Mouse (Mus musculus): ENCODE measurements around the gene Scn8a.
A peak's percentile ranks its signal among the peaks of the same experiment; 100 is the strongest.

Scn8a gene

DNA sequence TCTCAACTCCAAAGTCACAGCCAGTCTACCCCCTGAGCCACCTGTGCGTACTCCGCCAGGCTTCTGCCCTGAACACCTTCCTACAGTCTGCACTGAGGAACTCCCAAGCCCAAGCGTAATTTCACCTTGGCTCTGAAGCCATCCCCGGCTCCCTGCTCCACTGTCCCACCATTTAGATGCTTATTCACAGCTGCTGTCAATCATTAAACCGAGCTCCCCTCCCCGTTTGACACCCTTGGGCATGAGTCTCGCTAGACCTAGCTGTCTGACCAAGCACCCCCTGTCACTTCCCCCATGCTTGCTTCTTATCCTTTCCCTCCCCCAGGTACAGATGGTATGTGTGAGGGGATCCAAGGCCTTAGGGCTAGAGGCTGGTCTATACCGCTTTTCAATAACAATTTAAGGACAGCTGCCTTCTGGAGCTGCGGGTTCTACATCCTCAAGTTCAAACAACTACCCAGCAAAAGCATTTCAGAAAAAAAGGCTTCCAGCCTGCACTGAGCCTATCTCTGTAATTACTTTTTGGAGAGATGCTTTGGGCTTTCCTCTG is 200.1 kb downstream of the Scn8a start:
- no peak for DNase-seq (ENCODE audit: low read depth, low spot score)

DNA sequence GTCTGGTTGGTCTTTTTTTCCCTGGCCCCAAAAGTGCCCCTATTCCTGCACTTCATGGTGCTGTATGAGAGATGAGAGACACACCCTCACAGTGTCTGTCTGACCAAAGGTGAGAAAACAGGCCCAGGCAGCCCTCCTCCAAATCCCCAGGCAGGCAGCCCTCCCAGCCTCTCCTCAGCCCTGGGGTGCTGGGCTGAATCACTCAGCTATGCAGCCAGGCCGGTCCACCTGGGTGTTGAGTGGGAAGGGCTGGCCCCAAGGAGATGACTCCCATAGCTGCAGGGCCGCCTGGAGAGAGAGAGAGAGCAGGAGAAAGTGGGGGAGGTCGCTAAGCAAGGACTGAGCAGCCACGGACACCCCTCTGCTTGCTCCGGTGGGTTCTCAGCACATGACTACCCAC is 201.1 kb downstream of the Scn8a start:
- DNase-seq (ENCODE audit: low read depth, low spot score): no peak

DNA sequence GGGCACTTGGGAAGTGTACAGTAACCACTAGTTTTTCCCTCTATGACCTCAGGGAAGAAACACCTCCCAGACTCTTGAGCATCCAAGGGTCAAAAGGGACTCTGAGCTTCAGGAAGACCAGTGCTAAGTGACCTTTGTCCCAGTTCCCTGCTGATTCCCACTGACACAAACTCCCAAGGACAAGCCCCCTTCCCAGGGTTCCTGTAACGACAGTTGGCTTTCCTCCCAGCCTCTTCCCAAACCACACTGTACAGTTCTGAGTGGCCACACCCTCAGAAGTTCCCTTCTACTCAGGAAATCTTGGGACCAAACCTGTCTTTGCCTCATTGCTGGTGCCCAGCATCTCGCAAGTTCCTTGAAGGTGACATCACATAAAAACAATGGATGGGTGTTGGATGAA is 203.1 kb downstream of the Scn8a start:
- DNase-seq (ENCODE audit: low read depth, low spot score): no peak

DNA sequence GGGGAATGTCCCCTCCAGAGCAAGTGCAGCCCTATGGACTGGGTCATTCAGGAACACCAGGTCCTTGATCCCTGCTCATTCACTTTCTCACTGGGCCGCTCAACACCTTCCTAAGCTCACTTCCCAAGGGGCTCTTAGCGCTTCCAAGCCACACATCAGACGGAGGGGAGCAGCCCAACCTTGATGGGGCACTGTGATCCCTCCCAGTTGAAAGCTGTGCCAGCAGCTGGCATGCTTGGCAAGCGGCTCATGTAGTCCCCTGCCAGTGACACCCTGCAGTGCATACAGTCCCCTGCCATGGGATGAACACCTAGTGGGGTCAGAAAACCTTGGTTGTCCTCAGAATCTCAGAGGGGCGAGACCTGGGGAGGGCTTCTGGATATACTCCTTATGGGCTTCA is 204.4 kb downstream of the Scn8a start:
- DNase-seq (ENCODE audit: low read depth, low spot score): no peak

DNA sequence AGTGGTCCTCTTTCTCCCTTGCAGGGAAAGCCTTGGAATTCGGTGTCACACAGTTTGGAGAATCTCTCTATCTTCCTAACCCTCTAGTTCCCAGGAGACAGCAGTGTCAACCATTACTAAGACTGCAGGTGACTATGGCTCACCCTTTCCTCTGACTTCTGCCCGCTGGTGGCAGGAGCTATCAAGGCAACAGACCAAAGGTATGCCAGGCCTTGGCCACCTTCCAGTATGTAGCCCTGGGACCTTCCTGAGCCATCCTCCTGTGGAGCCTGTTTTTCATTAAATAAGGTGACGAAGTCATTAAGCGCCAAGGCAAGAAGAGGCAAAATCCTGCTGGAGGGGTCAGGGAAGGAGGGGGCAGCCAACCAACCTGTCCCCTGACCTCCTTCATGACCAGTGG is 205.5 kb downstream of the Scn8a start:
- DNase-seq (ENCODE audit: low read depth, low spot score): no peak

DNA sequence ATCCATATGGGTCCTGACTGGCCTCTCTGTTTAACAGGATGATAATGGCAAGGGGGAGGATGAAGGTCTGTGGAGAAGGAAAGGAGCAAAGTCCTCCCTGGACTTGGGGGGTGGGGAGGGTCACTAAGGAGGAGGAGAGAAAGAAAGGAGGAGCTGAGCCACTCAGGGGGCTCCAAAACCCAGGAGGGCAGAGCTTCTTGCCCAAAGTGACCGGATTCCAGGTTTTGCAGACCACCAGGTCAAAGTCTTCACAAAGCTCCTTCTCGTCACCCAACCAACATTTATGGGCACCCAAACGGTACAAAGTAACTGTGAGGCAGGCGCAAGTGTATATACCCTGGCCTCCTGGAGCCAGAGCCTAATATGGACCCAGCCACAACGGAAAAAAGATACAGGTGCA is 206.0 kb downstream of the Scn8a start:
- DNase-seq (ENCODE audit: low read depth, low spot score): no peak

DNA sequence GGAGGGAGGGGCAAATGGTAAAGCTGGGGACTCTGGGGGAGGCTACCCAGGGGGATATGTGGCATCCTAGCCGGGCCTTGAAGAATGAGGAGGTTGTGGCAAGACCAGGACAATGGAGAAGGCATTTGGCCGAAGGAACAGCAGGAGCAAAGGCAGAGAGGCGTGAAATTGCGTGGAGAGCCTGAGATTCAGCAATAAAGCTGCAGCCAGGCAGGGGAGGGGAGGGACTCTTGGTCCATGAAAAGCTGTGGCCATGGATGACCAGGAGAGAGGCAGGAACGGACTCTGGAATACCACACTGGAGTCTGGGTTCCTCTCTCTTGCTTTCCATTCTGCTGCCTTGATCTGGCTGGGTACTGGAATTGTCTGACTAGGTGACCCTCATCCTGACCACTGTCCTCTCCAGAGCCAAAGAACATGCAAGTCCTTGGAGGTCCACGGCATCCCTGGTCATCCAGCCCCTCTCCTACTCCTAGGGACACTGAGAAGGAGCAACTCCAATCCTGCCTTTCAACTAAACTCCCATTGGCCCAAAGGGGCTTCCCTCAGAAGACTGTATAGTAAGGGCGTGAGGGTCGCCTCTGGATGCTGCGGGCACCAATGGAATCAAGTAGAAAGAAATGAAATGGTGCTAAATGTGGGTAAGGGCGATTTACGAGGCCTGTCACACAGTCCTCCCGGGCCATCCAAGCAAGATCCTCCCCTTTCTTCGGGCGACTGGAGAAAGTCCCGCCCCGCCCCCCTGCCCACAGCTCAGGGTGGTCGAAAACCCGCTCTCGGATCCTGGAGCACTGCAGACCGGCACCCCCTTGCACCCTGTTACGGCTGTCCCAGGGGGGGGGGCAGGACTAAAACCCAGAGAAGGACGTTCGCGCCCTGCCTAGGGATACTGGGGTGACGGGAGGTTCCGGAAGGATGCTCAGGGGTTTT is 206.7 kb downstream of the Scn8a start:
- no peak for DNase-seq (ENCODE audit: low read depth, low spot score)

DNA sequence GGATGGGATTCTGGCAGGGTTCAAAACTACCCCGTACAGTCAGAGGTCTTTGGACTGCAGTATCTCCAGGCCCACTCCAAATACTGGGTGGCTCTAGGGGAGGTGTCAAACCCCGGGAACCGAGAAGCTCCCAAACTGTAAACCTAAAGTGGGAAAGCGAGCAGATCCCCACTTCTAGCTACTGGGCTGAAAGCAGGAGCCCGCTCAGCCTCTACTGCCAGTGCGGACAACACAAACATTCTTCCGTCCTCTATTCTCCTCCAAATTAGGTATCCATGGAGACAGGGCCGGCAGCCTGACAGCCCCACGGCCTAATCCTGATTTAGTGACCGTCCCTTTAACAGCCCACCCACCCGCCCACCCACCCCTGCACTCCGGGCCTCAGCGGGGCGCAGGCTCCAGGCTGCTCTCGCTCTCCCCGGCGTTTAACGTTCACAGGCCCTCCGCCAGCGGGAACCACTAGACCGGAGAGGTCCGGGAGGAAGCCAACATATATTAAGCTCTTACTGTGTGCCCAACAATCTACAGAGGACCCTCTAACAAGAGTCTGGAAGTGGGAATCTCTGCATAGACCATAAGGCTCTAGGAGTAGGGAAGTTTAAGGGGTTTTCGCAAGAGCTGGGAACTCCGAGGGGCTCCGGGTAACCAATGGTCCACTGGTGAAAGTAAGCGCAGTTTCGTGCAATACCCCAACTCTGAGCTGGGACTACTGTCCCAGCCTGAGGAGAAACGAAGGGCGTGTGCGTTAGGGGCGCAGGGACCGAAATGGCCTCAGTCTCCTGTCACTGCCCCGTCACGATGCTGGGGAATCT is 207.5 kb downstream of the Scn8a start:
- DNase-seq (ENCODE audit: low read depth, low spot score): no peak

DNA sequence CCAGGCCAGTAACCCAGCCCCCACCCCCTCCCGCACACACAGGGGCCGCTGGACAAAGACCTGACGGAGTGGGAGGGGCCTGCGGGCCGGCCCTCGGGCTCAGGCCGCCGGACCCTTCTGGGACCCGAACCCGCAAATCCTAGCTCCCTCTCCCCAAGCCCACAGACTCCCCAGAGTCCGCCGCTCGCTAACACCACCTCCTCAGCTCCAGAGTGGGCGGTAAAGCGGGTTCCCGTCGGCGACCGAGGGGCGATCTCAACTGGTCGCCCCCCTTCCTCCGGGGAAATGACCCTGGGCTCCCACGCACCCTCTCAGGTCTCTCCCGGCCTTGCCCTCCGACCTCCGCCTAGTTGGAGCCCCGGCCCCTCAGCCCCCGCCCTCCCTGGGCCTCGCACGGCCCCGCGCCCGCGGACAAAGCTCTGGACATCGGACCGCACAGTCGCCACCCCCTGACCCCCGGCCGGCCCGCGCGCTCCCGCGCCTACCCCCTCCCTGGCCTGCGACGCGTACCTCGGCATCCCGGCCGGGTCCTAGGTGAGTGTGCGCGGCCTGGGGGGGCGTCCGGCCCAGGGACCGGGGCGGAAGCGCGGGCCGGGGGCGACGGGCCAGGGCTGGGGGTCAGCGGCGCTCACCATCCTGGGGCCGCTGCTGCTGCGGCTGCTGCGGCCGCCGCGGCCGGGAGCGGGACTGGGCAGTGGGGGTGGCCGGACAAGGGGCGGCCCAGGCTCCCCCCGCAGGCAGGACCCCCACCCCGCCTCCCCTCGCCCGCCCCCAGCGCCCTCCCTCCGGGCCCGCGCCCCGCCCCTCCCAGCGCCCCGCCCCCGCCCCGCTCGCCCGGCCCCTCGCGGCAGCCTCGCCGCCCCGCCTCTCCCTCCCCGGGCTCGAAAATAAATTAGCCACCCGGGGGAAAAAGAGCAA is 208.4 kb downstream of the Scn8a start, which contains the start of gene Fignl2:
Gene Fignl2 (minus strand): TSS at position 755 of the 918 bp plus-strand sequence.
- DNase-seq (ENCODE audit: low read depth, low spot score): no peak

DNA sequence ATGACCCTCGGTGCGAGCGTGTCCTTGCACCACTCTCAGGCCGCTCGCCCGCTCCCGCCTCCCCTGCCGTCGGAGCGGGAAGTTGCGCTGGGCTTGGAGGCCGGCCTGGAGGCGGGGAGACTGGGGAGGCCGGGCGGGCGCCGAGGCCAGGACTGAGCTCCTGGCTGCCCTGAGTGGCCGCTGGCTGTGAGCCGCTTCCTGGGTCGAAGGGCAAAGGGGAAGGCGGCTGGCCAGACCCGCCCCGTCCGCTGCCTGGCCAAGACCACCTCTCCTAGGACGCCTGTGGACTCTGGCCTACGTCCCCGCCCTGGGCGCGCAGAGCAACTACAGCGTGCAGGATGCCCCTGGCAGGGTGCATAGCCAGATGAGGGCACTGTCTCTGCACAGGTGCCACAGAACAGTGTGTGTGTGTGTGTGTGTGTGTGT is 209.1 kb downstream of the Scn8a start:
- DNase-seq (ENCODE audit: low read depth, low spot score): peak; percentile 42

DNA sequence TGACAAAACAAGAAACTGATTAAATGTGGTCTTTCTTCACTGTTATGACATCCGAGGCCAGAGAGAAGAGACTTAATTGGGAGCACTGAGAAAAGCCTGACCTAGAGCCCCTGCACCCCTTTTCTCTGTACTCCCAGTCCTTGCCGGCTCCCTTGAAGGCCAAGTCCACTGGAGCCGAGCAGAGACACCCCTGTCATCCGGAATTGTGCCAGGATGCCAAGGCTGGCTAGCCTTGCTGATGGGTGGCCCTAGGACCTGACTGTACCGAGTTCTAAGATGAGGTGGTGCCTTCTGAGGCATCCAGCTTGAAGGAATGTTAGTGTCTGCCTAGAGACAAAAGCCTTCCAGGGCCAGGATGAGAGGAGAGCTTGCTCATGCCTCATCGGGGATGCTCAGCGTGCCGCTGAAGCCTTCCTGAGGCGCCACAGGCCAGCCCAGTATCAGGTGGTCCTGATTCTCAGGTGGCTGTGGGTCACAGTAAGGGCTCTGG is 210.4 kb downstream of the Scn8a start:
- no peak for DNase-seq (ENCODE audit: low read depth, low spot score)

DNA sequence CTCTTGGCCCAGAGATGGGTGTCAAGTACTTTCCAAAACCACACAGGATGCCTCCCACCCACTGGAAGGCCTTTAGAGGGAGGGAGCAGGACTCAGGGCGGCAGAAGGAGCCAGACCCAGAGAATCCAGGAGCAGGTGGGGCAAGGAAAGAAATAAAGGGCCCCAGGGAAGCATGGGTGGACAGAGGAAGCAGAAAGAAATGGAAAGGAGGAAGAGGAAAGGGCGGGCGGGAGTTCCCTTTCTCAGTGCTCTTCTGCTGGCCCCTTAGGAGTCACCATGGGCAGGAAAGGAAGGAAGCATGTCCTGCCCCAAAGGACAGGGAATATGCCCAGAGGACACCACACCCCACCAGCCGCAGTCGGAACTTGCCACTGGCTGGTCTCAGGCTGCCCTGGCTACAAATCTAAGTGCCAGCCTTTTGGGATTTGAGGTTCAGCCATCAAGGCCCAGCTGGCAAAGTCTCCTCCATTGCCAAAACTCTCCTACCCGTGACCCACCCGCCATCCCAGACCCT is 211.4 kb downstream of the Scn8a start:
- no peak for DNase-seq (ENCODE audit: low read depth, low spot score)

DNA sequence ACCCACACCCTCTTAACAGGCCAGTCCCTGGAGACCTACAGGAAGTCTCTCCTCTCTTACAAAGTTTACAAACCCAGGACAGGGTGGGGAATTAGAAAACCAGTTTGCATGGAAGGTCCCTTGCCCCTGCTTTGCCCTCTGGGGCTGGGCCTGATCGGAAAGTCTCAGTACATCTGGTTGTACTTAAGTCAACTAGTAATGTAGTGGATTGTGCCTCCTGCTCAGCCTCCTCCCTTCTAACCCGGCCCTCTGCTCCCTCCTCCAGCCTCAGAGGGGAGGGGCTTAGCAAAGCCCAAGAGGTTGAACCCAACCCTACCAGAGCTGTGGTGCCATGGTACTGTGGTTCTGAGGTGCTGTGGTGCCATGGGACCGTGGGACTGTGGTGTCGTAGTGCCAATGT is 212.6 kb downstream of the Scn8a start:
- no peak for DNase-seq (ENCODE audit: low read depth, low spot score)

DNA sequence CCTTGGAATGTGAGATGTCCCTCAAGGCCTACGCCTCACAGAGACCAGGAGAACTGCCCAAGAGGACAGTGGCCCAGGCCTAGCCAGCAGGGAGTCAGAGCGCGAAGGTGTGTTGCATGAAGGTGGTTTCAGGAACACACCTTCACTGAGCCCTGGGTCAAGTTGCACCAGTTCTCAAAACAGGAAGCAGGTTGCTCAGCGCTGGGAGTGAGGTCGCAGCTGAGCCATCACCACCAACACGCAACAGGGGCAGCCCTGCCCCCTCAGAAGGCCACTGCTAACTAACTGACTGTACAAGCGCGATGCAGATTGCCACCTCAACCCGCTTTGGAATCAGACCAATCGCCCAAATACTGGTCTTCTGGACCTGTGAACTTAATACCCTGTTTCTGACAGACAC is 214.8 kb downstream of the Scn8a start:
- no peak for DNase-seq (ENCODE audit: low read depth, low spot score)

DNA sequence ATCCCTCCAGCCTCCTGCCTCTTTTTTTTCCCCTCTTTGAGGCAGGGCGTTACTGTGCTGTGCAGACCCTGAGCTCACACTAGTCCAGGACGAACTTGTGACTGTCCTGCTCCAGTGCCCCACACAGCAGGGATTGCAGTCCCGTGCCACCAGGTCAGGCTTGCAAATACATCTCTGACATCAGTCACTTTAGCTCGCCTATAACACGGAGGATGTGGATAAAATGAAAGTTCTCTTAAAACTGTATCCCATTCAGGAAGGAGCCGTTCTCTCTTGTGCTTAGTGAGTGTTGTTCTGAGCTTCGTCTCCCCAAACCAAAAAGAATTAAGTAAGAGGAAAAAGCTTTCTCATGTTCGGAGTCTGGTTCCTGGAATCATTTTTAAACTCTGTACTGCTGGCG is 216.8 kb downstream of the Scn8a start:
- no peak for DNase-seq (ENCODE audit: low read depth, low spot score)

DNA sequence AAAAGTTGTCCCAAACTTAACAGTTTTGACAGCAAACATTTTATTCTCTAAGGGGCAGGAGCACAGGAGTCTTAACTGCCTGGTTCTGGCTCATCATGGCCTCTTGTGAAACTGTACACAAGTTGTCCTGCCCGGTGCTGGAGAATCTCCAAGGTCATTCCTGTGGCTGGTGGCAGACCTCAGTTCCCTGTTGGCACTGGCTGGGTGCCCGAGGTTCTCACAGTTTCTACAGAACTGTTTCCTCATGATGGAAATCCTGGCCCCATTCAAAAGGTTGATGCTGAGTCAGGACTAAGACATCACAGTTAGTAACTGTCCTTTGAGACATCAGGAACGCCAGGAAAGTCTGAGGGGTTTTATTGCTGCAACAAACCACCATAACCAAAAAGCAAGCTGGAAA is 217.3 kb downstream of the Scn8a start:
- no peak for DNase-seq (ENCODE audit: low read depth, low spot score)

DNA sequence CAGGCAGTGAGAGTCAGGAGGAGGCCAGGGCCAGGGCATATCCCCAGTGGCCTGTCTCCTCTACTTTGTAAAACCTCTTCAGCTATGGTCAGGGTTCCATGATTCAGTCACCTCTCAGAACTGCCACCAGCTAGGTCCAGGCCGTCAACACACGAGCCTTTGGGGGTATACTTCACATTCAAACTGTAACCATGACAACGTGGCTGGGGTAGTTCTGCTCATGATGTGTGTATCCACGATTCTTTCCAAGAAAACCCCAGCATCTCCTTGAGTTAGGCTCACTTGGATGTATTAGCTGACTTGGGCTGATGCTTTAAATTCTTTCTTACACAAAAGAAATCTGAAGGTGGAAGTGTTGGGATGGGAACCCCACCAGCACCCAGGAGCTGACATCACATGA is 218.6 kb downstream of the Scn8a start:
- no peak for DNase-seq (ENCODE audit: low read depth, low spot score)

DNA sequence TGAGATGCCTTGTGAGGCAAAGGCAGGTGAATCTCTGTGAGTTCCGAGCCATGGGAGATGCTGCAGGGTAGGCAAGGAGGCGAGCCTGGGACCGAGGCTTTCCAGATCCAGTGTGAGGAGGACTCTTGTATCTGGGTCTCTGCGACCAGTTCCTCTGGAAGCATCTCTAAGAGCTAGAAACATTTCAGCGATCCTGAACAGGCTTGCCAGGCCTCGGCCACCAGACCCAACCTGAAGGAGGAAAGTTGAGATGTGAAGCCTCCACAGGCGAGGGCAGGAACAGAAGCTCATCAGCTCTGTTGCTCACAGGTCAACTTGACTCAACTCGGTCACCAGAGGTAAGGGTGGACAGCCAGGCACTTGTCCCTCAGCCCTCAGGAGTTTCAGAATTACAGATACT is 221.9 kb downstream of the Scn8a start:
- no peak for DNase-seq (ENCODE audit: low read depth, low spot score)

DNA sequence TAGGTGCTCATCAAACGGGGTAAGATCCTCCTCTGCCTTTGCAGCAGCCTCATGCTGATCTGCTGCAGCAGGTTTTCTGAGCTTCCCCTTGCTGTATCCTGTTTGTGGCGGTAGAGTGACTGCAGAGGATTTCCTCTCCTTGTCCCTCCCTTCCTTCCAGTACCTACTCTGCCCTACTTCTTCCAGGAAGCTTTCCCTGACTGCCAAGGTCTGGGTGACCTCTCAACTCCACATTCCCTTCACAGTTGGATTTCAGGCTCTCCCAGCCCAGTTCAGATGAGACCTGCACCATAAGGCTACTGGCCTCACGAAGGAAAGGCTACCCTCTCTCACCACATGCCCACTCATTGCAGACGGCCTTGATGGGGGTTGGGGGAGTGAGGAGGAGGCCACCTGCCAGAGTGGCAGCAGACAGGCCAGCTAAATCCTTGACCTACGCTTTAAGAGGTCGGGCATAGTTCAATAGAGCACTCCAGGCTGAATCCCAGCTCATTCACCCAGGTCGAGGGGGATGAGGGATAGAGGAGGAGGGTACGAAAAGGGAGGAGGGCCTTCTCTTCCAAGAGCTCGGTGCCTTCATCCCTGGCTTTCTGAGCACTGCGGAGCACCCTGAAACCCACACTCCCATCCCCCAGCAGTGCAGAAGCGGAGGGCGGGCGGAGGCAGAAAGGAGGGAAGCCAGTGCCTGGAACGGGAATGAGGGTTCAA is 222.6 kb downstream of the Scn8a start:
- no peak for DNase-seq (ENCODE audit: low read depth, low spot score)
